Mouse (Mus musculus): ENCODE data around the gene Rpsa. TPM values are rescaled to one million over a fixed set of nuclear protein-coding genes. Genes with fewer than 3 reads are reported as not detected.
A peak's percentile ranks its signal among the peaks of the same experiment; 100 is the strongest.

Rpsa gene
- total and polyA plus RNA-seq, 3 experiments, result 4,941 to 17,705 (median 6,009) TPM

DNA sequence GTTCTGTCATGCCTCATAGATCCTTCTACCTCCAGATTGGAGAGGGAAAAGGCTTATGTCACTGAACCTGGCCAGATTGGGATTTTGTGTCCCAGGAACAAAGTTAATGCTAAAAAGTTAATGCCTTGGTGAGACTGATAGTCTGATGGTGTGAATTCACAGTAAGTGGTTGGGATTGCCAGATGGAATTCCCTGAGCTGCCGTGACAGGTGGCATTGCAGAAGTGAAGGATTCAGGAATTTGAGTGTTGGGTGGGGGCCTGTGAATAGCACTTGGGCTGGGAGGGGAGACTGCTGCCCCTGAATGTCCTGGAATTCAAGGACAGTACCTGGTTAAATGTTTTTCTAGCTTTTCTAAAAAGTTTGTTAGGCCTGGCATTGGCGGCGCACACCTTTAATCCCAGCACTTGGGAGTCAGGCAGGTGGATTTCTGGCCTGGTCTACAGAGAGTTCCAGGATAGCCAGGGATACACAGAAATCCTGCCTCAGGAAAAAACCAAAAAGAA lies 4.3 kb downstream of the Rpsa start:
- no peak for DNase-seq (ENCODE audit: low spot score)
- no peak for ATAC-seq (ENCODE audit: extremely low read depth, insufficient number of reproducible peaks, low FRiP score, poor library complexity, severe bottlenecking)
- Histone ChIP-seq H3K4me3 (ENCODE audit: low read depth, low read length) (no peak overlapping the region; the same call in 1 of the 2 replicates), H3K27me3 (ENCODE audit: insufficient read depth, low read length) (no peaks in the 10 kb centered on the region), H3K9me3 (replicated peaks) (no peaks in the 10 kb centered on the region), H3K36me3 (replicated peaks) (peaks cover 74% of the 10 kb centered on the region), H3K4me1 (ENCODE audit: insufficient read depth, low read depth, low read length) (peaks cover 44% of the 10 kb centered on the region)
- TF ChIP-seq POLR2AphosphoS5 (IDR thresholded peaks at IDR 0.05; ENCODE audit: insufficient replicate concordance, low read depth, low read length) (no peak), GATA2 (IDR thresholded peaks at IDR 0.05; ENCODE audit: borderline replicate concordance, low read depth, low read length) (no peak), GATA1 (IDR thresholded peaks at IDR 0.05; ENCODE audit: borderline replicate concordance, low read length) (no peak), TAL1 (conservative IDR thresholded peaks at IDR 0.05; ENCODE audit: low read depth, low read length) (no peak), CTCF (IDR thresholded peaks at IDR 0.05; ENCODE audit: low read depth, low read length) (no peak)

DNA sequence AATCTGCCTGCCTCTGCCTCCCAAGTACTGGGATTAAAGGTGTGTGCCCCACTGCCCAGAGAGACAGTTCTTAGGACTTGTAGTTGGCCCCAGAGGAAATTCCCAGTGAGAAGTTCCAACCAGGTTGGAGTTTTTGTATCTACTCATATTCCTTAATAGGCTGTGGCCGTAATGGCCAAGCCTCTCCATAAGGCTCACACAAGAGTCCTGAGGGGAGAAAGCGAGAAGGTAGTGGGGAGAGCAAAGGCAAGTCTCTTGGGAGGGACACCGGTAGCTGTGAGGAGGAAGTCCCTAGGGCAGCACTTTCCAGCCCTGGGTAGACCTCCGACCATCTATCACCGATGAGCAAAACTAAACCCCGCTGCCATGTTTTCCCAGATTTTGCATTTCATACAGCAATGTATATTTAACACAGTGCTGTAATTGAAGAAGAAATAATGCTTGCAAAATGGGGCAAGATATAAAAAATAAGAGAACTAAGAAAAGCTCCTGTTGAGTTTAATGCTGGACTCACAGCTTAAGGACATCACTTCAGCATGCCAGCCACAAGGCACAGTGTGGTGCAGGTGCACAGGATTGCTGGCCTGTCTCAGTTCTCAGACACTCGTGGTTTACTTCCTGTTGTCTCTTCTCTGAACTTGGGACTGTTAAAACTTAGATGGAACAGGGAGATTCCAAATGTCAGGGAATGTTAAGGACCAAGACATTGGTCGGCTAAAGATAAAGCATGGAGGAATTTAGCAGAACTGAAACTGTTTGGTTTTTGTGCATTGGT lies 5.7 kb downstream of the Rpsa start:
- H3K4me3 ChIP-seq (ENCODE audit: low read depth, low read length), result no peak overlapping the region
- H3K4me1 ChIP-seq (ENCODE audit: insufficient read depth, low read depth, low read length), result peaks cover 43% of the 10 kb centered on the region
- ATAC-seq (ENCODE audit: extremely low read depth, insufficient number of reproducible peaks, low FRiP score, poor library complexity, severe bottlenecking) (peak; percentile 41), DNase-seq (ENCODE audit: low spot score) (no peak)
- no peak for TF ChIP-seq TAL1 (conservative IDR thresholded peaks at IDR 0.05; ENCODE audit: low read depth, low read length)
- no peak for TF ChIP-seq GATA2 (IDR thresholded peaks at IDR 0.05; ENCODE audit: borderline replicate concordance, low read depth, low read length)
- TF ChIP-seq POLR2AphosphoS5 (IDR thresholded peaks at IDR 0.05; ENCODE audit: insufficient replicate concordance, low read depth, low read length), result no peak
- TF ChIP-seq GATA1 (IDR thresholded peaks at IDR 0.05; ENCODE audit: borderline replicate concordance, low read length), result no peak
- TF ChIP-seq CTCF (IDR thresholded peaks at IDR 0.05; ENCODE audit: low read depth, low read length), result no peak
- H3K36me3 ChIP-seq (replicated peaks), result peaks cover 70% of the 10 kb centered on the region
- no peaks in the 10 kb centered on the region for H3K27me3 ChIP-seq (ENCODE audit: insufficient read depth, low read length)
- H3K9me3 ChIP-seq (replicated peaks), result no peaks in the 10 kb centered on the region

DNA sequence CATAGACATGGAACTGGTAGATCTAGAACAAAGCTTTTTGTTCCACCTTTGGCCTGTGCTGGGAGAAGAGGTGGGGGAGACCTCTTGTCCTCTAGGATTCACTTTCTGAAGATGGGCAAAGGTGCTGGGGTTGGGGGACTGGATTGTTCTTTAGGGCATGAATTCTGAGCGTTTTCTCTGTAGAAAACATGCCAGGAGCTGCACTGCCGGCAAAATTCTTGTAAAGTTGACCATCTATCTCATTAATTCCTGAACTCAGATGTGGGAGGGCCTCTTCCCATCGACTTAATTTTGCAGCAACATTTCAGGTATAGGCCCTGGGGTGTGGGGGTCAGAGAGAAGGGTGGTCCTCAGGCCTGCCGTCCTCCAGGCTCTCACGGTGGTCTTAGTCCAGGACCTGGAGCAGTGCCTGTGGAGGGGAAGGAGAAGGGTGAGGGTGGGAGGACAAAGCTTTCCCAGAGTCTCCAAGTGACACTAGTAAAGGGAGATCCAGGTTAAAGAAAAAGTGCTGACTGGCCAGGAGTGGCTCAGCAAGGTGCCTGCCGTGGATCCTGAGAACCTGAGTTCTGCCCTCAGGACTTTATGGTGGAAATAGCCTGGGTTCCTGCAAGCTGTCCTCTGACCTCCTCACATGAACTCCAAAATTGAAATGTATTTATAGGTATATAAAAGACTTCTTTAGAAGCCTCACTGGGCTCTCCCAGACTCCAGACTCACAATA lies 6.4 kb downstream of the Rpsa start:
- no peaks in the 10 kb centered on the region for H3K9me3 ChIP-seq (replicated peaks)
- no peak for ATAC-seq (ENCODE audit: extremely low read depth, insufficient number of reproducible peaks, low FRiP score, poor library complexity, severe bottlenecking)
- H3K36me3 ChIP-seq (replicated peaks), result peaks cover 63% of the 10 kb centered on the region
- no peak overlapping the region for H3K4me3 ChIP-seq (ENCODE audit: low read depth, low read length)
- peaks cover 43% of the 10 kb centered on the region for H3K4me1 ChIP-seq (ENCODE audit: insufficient read depth, low read depth, low read length)
- DNase-seq (ENCODE audit: low spot score), result no peak
- no peaks in the 10 kb centered on the region for H3K27me3 ChIP-seq (ENCODE audit: insufficient read depth, low read length)
- TF ChIP-seq POLR2AphosphoS5 (IDR thresholded peaks at IDR 0.05; ENCODE audit: insufficient replicate concordance, low read depth, low read length), result peak; percentile 43
- no peak for TF ChIP-seq GATA2 (IDR thresholded peaks at IDR 0.05; ENCODE audit: borderline replicate concordance, low read depth, low read length)

DNA sequence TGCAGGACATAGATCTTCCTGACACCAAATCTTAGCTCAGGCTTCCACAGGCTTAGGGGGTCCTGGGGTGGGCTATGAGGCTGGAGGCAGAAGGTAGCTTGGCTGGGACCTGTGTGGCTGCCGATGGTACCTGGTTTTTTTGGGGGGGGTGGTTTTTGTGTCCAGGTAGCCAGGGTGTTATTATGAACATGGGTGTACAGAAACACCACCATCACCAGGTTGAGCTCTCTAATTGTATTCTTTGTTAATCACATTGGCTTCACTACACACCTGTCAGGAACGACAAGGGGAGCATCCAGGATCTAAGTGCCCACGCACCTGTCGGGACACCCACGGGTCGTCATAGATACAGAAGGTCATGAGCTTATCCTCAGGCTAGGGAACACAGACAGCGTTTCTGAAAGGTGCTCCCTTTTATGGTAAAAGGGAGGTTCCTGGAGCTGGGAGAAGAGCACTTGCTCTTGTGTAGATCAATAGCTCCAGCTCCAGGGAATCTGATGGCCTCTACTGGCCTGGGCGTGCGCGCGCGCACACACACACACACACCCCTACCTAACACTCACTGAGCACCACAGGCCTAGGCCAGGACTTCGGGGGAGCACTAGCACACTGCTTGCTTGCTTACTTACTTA lies 7.2 kb downstream of the Rpsa start:
- Histone ChIP-seq H3K9me3 (replicated peaks) (no peaks in the 10 kb centered on the region), H3K4me3 (ENCODE audit: low read depth, low read length) (no peak overlapping the region), H3K36me3 (replicated peaks) (peaks cover 56% of the 10 kb centered on the region), H3K27me3 (ENCODE audit: insufficient read depth, low read length) (no peaks in the 10 kb centered on the region), H3K4me1 (ENCODE audit: insufficient read depth, low read depth, low read length) (peaks cover 38% of the 10 kb centered on the region)
- peak; percentile 95; the same call in 1 of the 2 replicates for TF ChIP-seq POLR2AphosphoS5 (IDR thresholded peaks at IDR 0.05; ENCODE audit: insufficient replicate concordance, low read depth, low read length)
- no peak for TF ChIP-seq CTCF (IDR thresholded peaks at IDR 0.05; ENCODE audit: low read depth, low read length)
- ATAC-seq (ENCODE audit: extremely low read depth, insufficient number of reproducible peaks, low FRiP score, poor library complexity, severe bottlenecking), result no peak
- no peak for DNase-seq (ENCODE audit: low spot score)

DNA sequence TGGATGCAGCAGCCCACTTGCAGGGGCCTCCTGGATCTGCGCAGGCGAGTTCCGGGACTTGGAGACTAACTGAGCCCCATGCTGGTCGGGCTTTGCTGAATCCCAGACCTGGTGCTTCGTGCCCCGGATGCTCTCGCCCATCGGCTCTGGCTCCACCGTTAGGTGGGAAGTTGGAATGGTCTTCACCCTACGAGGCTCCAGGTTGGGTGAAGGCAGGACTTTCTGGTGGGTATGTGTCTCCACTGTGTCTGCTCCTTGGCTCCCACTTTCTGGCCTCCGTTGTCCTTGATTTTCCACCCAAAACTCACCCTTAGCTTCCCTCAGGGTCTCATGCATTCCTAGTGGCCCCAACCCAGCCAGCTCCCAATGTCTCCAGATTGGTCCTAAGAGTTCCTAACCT lies 8.0 kb downstream of the Rpsa start:
- H3K4me1 ChIP-seq (ENCODE audit: insufficient read depth, low read depth, low read length), result peaks cover 31% of the 10 kb centered on the region
- no peak overlapping the region for H3K4me3 ChIP-seq (ENCODE audit: low read depth, low read length)
- ATAC-seq (ENCODE audit: extremely low read depth, insufficient number of reproducible peaks, low FRiP score, poor library complexity, severe bottlenecking), result no peak
- 0 out of 2 replicates have a peak, but pooled peaks cover 2% of the 10 kb centered on the region for H3K9me3 ChIP-seq (replicated peaks)
- TF ChIP-seq POLR2AphosphoS5 (IDR thresholded peaks at IDR 0.05; ENCODE audit: insufficient replicate concordance, low read depth, low read length), result peak; percentile 83; the same call in 1 of the 2 replicates
- TF ChIP-seq GATA1 (IDR thresholded peaks at IDR 0.05; ENCODE audit: borderline replicate concordance, low read length), result no peak
- DNase-seq (ENCODE audit: low spot score), result no peak
- no peaks in the 10 kb centered on the region for H3K27me3 ChIP-seq (ENCODE audit: insufficient read depth, low read length)
- peaks cover 48% of the 10 kb centered on the region for H3K36me3 ChIP-seq (replicated peaks)

DNA sequence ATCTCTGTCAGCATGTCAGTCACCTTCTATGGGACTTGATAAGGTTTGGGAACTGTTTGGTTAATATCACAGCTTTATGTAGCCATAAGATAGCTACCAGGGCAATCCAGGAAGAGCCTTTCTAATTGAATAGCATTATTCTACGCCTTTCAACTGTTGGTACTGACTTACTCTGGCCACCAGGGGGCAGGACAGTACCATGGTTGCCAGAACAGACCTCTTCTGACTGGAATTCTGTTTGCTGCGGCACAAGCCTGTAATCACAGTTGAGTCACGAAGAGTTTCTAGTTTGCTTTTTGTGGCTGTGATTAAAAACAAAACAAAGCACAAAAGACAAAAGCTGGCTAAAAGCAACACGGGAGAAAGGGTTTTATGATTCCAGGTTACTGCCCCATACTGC lies 13.2 kb downstream of the Rpsa start:
- no peak for DNase-seq (ENCODE audit: low spot score)
- H3K9me3 ChIP-seq (replicated peaks), result 0 out of 2 replicates have a peak, but pooled peaks cover 2% of the 10 kb centered on the region
- peaks cover 3% of the 10 kb centered on the region for H3K4me1 ChIP-seq (ENCODE audit: insufficient read depth, low read depth, low read length)
- no peak overlapping the region for H3K4me3 ChIP-seq (ENCODE audit: low read depth, low read length)
- ATAC-seq (ENCODE audit: extremely low read depth, insufficient number of reproducible peaks, low FRiP score, poor library complexity, severe bottlenecking), result peak; percentile 75
- H3K36me3 ChIP-seq (replicated peaks), result peaks cover 4% of the 10 kb centered on the region
- no peak for TF ChIP-seq GATA2 (IDR thresholded peaks at IDR 0.05; ENCODE audit: borderline replicate concordance, low read depth, low read length)
- peak; percentile 59 for TF ChIP-seq CTCF (IDR thresholded peaks at IDR 0.05; ENCODE audit: low read depth, low read length)
- H3K27me3 ChIP-seq (ENCODE audit: insufficient read depth, low read length), result peaks cover 21% of the 10 kb centered on the region
